Mouse (Mus musculus): ENCODE measurements around the gene Ctnna2. TPM values are rescaled to one million over a fixed set of nuclear protein-coding genes. Genes with fewer than 3 reads are reported as not detected.

Ctnna2 gene
- polyA plus RNA-seq, 1 experiment from 2014 or later = 0.32 TPM

GRCm38 (mm10) chr6:76897156-76897555 lies 1082.3 kb downstream of the Ctnna2 start:
- 91% methylated on average over 1 of the region's 1 CpGs for WGBS
- Histone ChIP-seq H3K27ac (ENCODE audit: low read depth, low read length) (no peak overlapping the region), H3K9ac (ENCODE audit: low read depth, low read length) (no peak overlapping the region), H3K4me2 (replicated peaks; ENCODE audit: low read depth, low read length) (no peak overlapping the region), H3K27me3 (ENCODE audit: control insufficient read depth, insufficient read depth, low read length) (no peaks in the 10 kb centered on the region), H3K4me1 (ENCODE audit: control insufficient read depth, insufficient read depth, low read length) (no peaks in the 10 kb centered on the region), H3K9me3 (ENCODE audit: control insufficient read depth, low read length) (no peaks in the 10 kb centered on the region), H3K4me3 (ENCODE audit: low read length) (no peak overlapping the region), H3K36me3 (ENCODE audit: control insufficient read depth, insufficient read depth, low read length) (no peaks in the 10 kb centered on the region)
- ATAC-seq (ENCODE audit: low FRiP score, low TSS enrichment) = no peak

Measured in kidney, embryonic 14.5 days (tissue).